Mouse (Mus musculus) ES-E14 (cell line): Measurements from ENCODE around the gene Capza1.

Experiments used
- ZC3H11A ChIP-seq: IDR thresholded peaks from 2 replicates; pipeline ENCODE4 v1.6.1; 2012; ENCODE audit warnings: low read depth, mild to moderate bottlenecking, inconsistent platforms, low read length, borderline replicate concordance
- ZNF384 ChIP-seq: IDR thresholded peaks from 2 replicates; pipeline ENCODE4 v1.6.1; 2012; ENCODE audit warnings: low read depth, low read length, inconsistent platforms

- no peak for TF ChIP-seq ZC3H11A
- TF ChIP-seq ZNF384, result no peak
These were observed 491 bp upstream of the Capza1 start for GRCm38 (mm10) chr3:104864651-104865340.
